Mouse (Mus musculus) forebrain, embryonic 16.5 days (tissue): ENCODE results near the gene Bicdl2. TPM values are rescaled to one million over a fixed set of nuclear protein-coding genes. Genes with fewer than 3 reads are reported as not detected.

Experiments used
- polyA plus RNA-seq: library from polyadenylated mRNA; unstranded; fragments of >200 nt; fragmentation: Nextera tagmentation; extraction: Ambion mirVana; gene quantifications from 2 replicates; pipeline ENCODE4 v1.2.1, GENCODE M21; 2015

Gene Bicdl2
- polyA plus RNA-seq, 1 experiment from 2014 or later = 0.39 TPM

Other genes starting within 250 kb of the Bicdl2 start
- gene Vmn2r117, start 180.8 kb upstream of the Bicdl2 start, polyA plus RNA-seq = not detected in 2 replicates
- gene Zfp213, start 96.3 kb upstream of the Bicdl2 start, polyA plus RNA-seq = 19.0 and 19.1 TPM in 2 replicates
- gene Zfp13, start 61.0 kb upstream of the Bicdl2 start, polyA plus RNA-seq = 26.2 and 28.5 TPM in 2 replicates
- gene Zscan10, start 59.6 kb upstream of the Bicdl2 start, polyA plus RNA-seq = not detected in 2 replicates
- gene Mmp25, start 15.2 kb upstream of the Bicdl2 start, polyA plus RNA-seq = 0.97 and 1.2 TPM in 2 replicates
- 92.1 and 99.4 TPM in 2 replicates for gene Hcfc1r1, start 13.1 kb downstream of the Bicdl2 start, polyA plus RNA-seq
- gene Thoc6, start 13.4 kb downstream of the Bicdl2 start, polyA plus RNA-seq = 40.1 and 41.4 TPM in 2 replicates
- 2.9 and 4.8 TPM in 2 replicates for gene Tnfrsf12a, start 17.0 kb downstream of the Bicdl2 start, polyA plus RNA-seq
- 0.24 and 0.45 TPM in 2 replicates for gene Cldn6, start 18.7 kb downstream of the Bicdl2 start, polyA plus RNA-seq
- gene Cldn9, start 23.5 kb downstream of the Bicdl2 start, polyA plus RNA-seq = 1.4 TPM in 2 replicates
- not detected in 2 replicates for gene 1520401A03Rik, start 62.3 kb downstream of the Bicdl2 start, polyA plus RNA-seq
- gene Pkmyt1, start 65.8 kb downstream of the Bicdl2 start, polyA plus RNA-seq = 22.3 and 25.0 TPM in 2 replicates
- 40.8 and 45.6 TPM in 2 replicates for gene Paqr4, start 80.4 kb downstream of the Bicdl2 start, polyA plus RNA-seq
- 0.41 and 1.0 TPM in 2 replicates for gene Kremen2, start 85.3 kb downstream of the Bicdl2 start, polyA plus RNA-seq
- gene Flywch1, start 111.1 kb downstream of the Bicdl2 start, polyA plus RNA-seq = 151 and 156 TPM in 2 replicates
- gene Flywch2, start 125.6 kb downstream of the Bicdl2 start, polyA plus RNA-seq = 22.9 and 33.2 TPM in 2 replicates
- 435 and 505 TPM in 2 replicates for gene Srrm2, start 130.0 kb downstream of the Bicdl2 start, polyA plus RNA-seq
- 1,002 and 1,034 TPM in 2 replicates for gene Elob, start 168.6 kb downstream of the Bicdl2 start, polyA plus RNA-seq
- gene Prss33, start 175.6 kb downstream of the Bicdl2 start, polyA plus RNA-seq = not detected in 2 replicates
- gene Prss32, start 183.3 kb downstream of the Bicdl2 start, polyA plus RNA-seq = not detected in 2 replicates
- gene Prss41, start 183.7 kb downstream of the Bicdl2 start, polyA plus RNA-seq = 0.87 and 1.0 TPM in 2 replicates
- not detected in 2 replicates for gene Prss21, start 207.6 kb downstream of the Bicdl2 start, polyA plus RNA-seq
- not detected in 2 replicates for gene Dcpp1, start 220.4 kb downstream of the Bicdl2 start, polyA plus RNA-seq
- gene Dcpp2, start 220.4 kb downstream of the Bicdl2 start, polyA plus RNA-seq = not detected in 2 replicates